Mouse (Mus musculus): Measurements from ENCODE around the gene Acsf2. TPM values are rescaled to one million over a fixed set of nuclear protein-coding genes. Genes with fewer than 3 reads are reported as not detected.

Gene Acsf2
- polyA plus RNA-seq, 1 experiment from 2014 or later, result 9.3 TPM

DNA sequence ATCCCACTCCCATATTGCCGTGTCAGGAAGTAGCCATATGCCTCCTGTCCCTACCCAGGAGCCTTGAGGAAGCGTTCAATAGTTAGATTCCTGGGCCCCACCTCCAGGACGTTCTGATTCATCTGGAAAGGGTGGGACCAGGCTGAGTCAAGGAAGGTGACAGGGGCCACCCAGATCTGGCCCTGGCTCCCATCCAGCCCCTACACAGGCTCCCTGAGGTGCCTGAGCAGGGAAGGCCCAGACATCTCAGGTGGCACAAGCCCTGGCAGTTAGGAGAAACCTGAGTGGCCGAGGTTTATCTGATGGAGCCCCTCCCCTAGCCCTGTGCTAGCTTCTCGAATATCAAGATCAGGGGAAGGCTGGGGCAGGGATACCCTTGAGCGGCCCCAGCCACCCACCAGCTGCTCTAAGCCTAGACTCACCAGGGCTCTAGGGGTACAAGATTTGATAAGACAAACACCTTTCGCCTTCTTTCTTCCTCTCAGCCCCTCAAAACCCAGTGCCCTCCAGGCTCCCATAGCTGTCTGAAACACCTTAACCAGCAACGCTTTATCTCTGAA is 62.9 kb downstream of the Acsf2 start:
- Histone ChIP-seq H3K36me3 (ENCODE audit: control insufficient read depth, insufficient read depth, low read length) (no peaks in the 10 kb centered on the region; the same call in 1 of the 2 replicates), H3K27me3 (ENCODE audit: control insufficient read depth, insufficient read depth, low read length) (no peaks in the 10 kb centered on the region), H3K4me3 (ENCODE audit: low read depth, low read length) (no peak overlapping the region), H3K9me3 (ENCODE audit: control insufficient read depth, low read depth, low read length) (no peaks in the 10 kb centered on the region), H3K4me1 (ENCODE audit: control insufficient read depth, insufficient read depth, low read length) (0 out of 2 replicates have a peak, but pooled peaks cover 3% of the 10 kb centered on the region), H3K9ac (replicated peaks; ENCODE audit: low read depth, low read length) (no peak overlapping the region), H3K27ac (ENCODE audit: low read length) (no peak overlapping the region), H3K4me2 (replicated peaks; ENCODE audit: low read depth, low read length) (no peak overlapping the region)
- ATAC-seq (ENCODE audit: insufficient number of reproducible peaks, insufficient read depth, low FRiP score, low read depth), result 0 out of 2 replicates have a peak, but pooled peaks have one; percentile 53
- 53% methylated on average over 8 of the region's 8 CpGs for WGBS

GRCm38 (mm10) chr11:94533171-94533570 is 68.5 kb downstream of the Acsf2 start:
- no peak overlapping the region for H3K9ac ChIP-seq (replicated peaks; ENCODE audit: low read depth, low read length)
- H3K4me2 ChIP-seq (replicated peaks; ENCODE audit: low read depth, low read length), result no peak overlapping the region
- H3K4me1 ChIP-seq (ENCODE audit: control insufficient read depth, insufficient read depth, low read length), result no peaks in the 10 kb centered on the region; the same call in 1 of the 2 replicates
- H3K4me3 ChIP-seq (ENCODE audit: low read depth, low read length), result no peak overlapping the region
- no peaks in the 10 kb centered on the region for H3K9me3 ChIP-seq (ENCODE audit: control insufficient read depth, low read depth, low read length)
- WGBS, result 65% methylated on average over 8 of the region's 8 CpGs
- no peaks in the 10 kb centered on the region for H3K27me3 ChIP-seq (ENCODE audit: control insufficient read depth, insufficient read depth, low read length)
- no peak for ATAC-seq (ENCODE audit: insufficient number of reproducible peaks, insufficient read depth, low FRiP score, low read depth)
- no peak overlapping the region for H3K27ac ChIP-seq (ENCODE audit: low read length)
- no peaks in the 10 kb centered on the region for H3K36me3 ChIP-seq (ENCODE audit: control insufficient read depth, insufficient read depth, low read length)

DNA sequence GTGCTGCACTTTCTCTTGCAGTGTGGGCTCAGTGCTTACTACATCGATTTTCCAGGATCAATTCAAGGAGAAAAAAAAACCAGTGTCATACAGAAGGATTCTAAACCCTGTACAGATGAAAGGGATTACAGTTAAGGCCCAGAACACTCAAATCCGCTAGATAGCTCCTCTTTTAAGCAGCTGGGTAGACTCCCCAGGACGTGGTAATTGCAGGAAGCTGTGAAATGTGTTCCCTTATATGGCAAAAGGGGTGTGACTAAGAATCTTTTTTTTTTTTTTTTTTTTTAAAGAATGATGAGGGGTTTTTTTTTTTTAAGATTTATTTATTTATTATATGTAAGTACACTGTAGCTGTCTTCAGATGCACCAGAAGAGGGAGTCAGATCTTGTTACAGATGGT is 72.8 kb downstream of the Acsf2 start:
- Histone ChIP-seq H3K9ac (replicated peaks; ENCODE audit: low read depth, low read length) (no peak overlapping the region), H3K4me3 (ENCODE audit: low read depth, low read length) (no peak overlapping the region), H3K36me3 (ENCODE audit: control insufficient read depth, insufficient read depth, low read length) (no peaks in the 10 kb centered on the region), H3K4me2 (replicated peaks; ENCODE audit: low read depth, low read length) (no peak overlapping the region), H3K9me3 (ENCODE audit: control insufficient read depth, low read depth, low read length) (no peaks in the 10 kb centered on the region), H3K4me1 (ENCODE audit: control insufficient read depth, insufficient read depth, low read length) (peaks cover 8% of the 10 kb centered on the region; the same call in 1 of the 2 replicates), H3K27me3 (ENCODE audit: control insufficient read depth, insufficient read depth, low read length) (no peaks in the 10 kb centered on the region), H3K27ac (ENCODE audit: low read length) (no peak overlapping the region)
- 44% methylated on average over 3 of the region's 3 CpGs for WGBS
- no peak for ATAC-seq (ENCODE audit: insufficient number of reproducible peaks, insufficient read depth, low FRiP score, low read depth)

GRCm38 (mm10) chr11:94526171-94526879 is 75.3 kb downstream of the Acsf2 start:
- no peak overlapping the region for H3K4me3 ChIP-seq (ENCODE audit: low read depth, low read length)
- no peak overlapping the region for H3K4me2 ChIP-seq (replicated peaks; ENCODE audit: low read depth, low read length)
- H3K27me3 ChIP-seq (ENCODE audit: control insufficient read depth, insufficient read depth, low read length), result no peaks in the 10 kb centered on the region
- ATAC-seq (ENCODE audit: insufficient number of reproducible peaks, insufficient read depth, low FRiP score, low read depth), result peak; percentile 48
- H3K36me3 ChIP-seq (ENCODE audit: control insufficient read depth, insufficient read depth, low read length), result no peaks in the 10 kb centered on the region
- H3K27ac ChIP-seq (ENCODE audit: low read length), result peak overlapping the region; percentile 48
- WGBS, result 36% methylated on average over 9 of the region's 9 CpGs
- H3K9ac ChIP-seq (replicated peaks; ENCODE audit: low read depth, low read length), result no peak overlapping the region
- peaks cover 8% of the 10 kb centered on the region; the same call in 1 of the 2 replicates for H3K4me1 ChIP-seq (ENCODE audit: control insufficient read depth, insufficient read depth, low read length)
- no peaks in the 10 kb centered on the region for H3K9me3 ChIP-seq (ENCODE audit: control insufficient read depth, low read depth, low read length)

- H3K4me1 ChIP-seq (ENCODE audit: control insufficient read depth, insufficient read depth, low read length), result peaks cover 10% of the 10 kb centered on the region; the same call in 1 of the 2 replicates
- no peaks in the 10 kb centered on the region for H3K9me3 ChIP-seq (ENCODE audit: control insufficient read depth, low read depth, low read length)
- no peak within 1 kb of the TSS for H3K27ac ChIP-seq (ENCODE audit: low read length)
- peak; percentile 70 for ATAC-seq (ENCODE audit: insufficient number of reproducible peaks, insufficient read depth, low FRiP score, low read depth)
- peak within 1 kb of the TSS; percentile 50 for H3K4me3 ChIP-seq (ENCODE audit: low read depth, low read length)
- under 1% methylated on average over 42 of the region's 42 CpGs for WGBS
- H3K36me3 ChIP-seq (ENCODE audit: control insufficient read depth, insufficient read depth, low read length), result no peaks in the 10 kb centered on the region
- H3K9ac ChIP-seq (replicated peaks; ENCODE audit: low read depth, low read length), result peak within 1 kb of the TSS; percentile 18
- peak within 1 kb of the TSS; percentile 67 for H3K4me2 ChIP-seq (replicated peaks; ENCODE audit: low read depth, low read length)
- no peaks in the 10 kb centered on the region for H3K27me3 ChIP-seq (ENCODE audit: control insufficient read depth, insufficient read depth, low read length)
Measured at GRCm38 (mm10) chr11:94521219-94521843, 80.3 kb downstream of the Acsf2 start, which contains the start of gene Mycbpap. Gene Mycbpap, minus strand, starts transcription at chr11:94521742.

- Histone ChIP-seq H3K9me3 (ENCODE audit: control insufficient read depth, low read depth, low read length) (no peaks in the 10 kb centered on the region), H3K4me1 (ENCODE audit: control insufficient read depth, insufficient read depth, low read length) (0 out of 2 replicates have a peak, but pooled peaks cover 3% of the 10 kb centered on the region), H3K27me3 (ENCODE audit: control insufficient read depth, insufficient read depth, low read length) (no peaks in the 10 kb centered on the region), H3K27ac (ENCODE audit: low read length) (no peak overlapping the region), H3K4me2 (replicated peaks; ENCODE audit: low read depth, low read length) (no peak overlapping the region), H3K36me3 (ENCODE audit: control insufficient read depth, insufficient read depth, low read length) (no peaks in the 10 kb centered on the region), H3K4me3 (ENCODE audit: low read depth, low read length) (no peak overlapping the region), H3K9ac (replicated peaks; ENCODE audit: low read depth, low read length) (no peak overlapping the region)
- ATAC-seq (ENCODE audit: insufficient number of reproducible peaks, insufficient read depth, low FRiP score, low read depth), result no peak
- 33% methylated on average over 9 of the region's 9 CpGs for WGBS
Measured at GRCm38 (mm10) chr11:94513452-94513851, 88.2 kb downstream of the Acsf2 start.

DNA sequence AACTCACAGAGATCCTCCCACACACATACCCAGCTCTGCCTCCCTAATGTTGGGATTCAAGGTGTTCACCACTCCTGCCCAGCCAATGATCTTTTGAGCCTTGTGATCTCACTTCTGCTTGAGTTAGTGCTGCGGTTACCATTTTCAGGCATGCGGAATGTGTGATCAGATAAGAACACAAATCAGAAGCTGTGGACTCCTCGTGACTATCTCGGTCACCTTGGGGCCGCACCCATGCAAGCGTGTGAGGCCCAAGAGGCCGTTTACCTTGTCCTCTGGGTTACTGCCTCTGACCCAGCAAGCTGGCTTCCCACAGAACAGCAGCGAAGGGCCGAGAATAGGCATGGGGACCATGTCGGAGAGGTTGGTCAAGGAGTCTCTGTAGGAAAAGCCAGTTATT is 92.7 kb downstream of the Acsf2 start:
- WGBS, result 76% methylated on average over 10 of the region's 10 CpGs
- Histone ChIP-seq H3K27ac (ENCODE audit: low read length) (no peak overlapping the region), H3K4me3 (ENCODE audit: low read depth, low read length) (no peak overlapping the region)

More for the DNA sequence above, 92.7 kb downstream of the Acsf2 start:
- peak; percentile 51; the same call in 1 of the 2 replicates for ATAC-seq (ENCODE audit: insufficient number of reproducible peaks, insufficient read depth, low FRiP score, low read depth)
- H3K9ac ChIP-seq (replicated peaks; ENCODE audit: low read depth, low read length), result no peak overlapping the region
- no peaks in the 10 kb centered on the region for H3K9me3 ChIP-seq (ENCODE audit: control insufficient read depth, low read depth, low read length)
- no peak overlapping the region for H3K4me2 ChIP-seq (replicated peaks; ENCODE audit: low read depth, low read length)
- 0 out of 2 replicates have a peak, but pooled peaks cover 2% of the 10 kb centered on the region for H3K4me1 ChIP-seq (ENCODE audit: control insufficient read depth, insufficient read depth, low read length)
- no peaks in the 10 kb centered on the region for H3K36me3 ChIP-seq (ENCODE audit: control insufficient read depth, insufficient read depth, low read length)
- H3K27me3 ChIP-seq (ENCODE audit: control insufficient read depth, insufficient read depth, low read length), result no peaks in the 10 kb centered on the region

Measured in stomach, embryonic 14.5 days (tissue).